15 mouse cellular contexts compared by ENCODE assay signal in the genomic region with DNA sequence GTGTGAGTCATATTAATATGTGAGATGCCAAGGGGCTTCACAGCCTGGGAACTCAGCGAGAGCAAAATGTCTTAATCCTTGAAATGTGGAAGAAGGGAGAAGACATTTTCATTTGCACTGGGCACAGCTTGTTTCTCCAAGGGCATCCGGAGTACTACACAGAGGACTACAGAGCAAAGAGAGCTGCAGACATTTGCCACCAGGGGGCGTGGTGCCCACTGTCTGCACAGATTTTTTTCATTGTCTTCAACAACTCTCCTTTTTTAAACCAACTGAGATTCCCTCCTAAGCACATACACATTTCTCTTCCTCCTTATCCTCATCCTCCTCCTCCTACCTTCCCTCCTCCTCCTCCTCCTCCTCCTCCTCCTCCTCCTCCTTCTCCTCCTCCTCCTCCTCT.
DNase-seq lines count a peak whose midpoint lies in the region; ATAC-seq and TF ChIP-seq lines count a peak whose summit lies in the region.
"Had no signal": no experiment of that assay in that cellular context is flagged by ENCODE, and none has a peak within 500 bp of the region (broad histone marks: within the 10 kb centered on the region; RNA-seq: fewer than 3 reads in every experiment).

No protein-coding gene starts in this region.

- DNase-seq in gastrocnemius, adult 2 months, result no peak
- no peak for DNase-seq in gastrocnemius, adult 8-10 months (ENCODE audit: low spot score in 2 of 2)
- DNase-seq in liver, adult 2 months (ENCODE audit: extremely low read depth, low read depth, low spot score), result no peak
- DNase-seq in liver (no peak), A20 (ENCODE audit: low read depth, low spot score) (peak; percentile 11), Patski (ENCODE audit: low read depth, low spot score) (no peak)
- DNase-seq in urinary bladder, postnatal 10 days (ENCODE audit: low spot score), result no peak
- DNase-seq: adrenal gland, adult 8-10 months; heart, postnatal 10 days; kidney, postnatal 10 days; liver, postnatal 0 days; thymus, postnatal 36 days had no signal

- CTCF ChIA-PET in Patski (lab: Charles Lee), result no interaction called here

- H3K4me1 ChIP-seq in liver, adult 2 months (ENCODE audit: control insufficient read depth, insufficient read depth, low read length), result no peaks in the 10 kb centered on the region
- H3K4me1 ChIP-seq: embryonic facial prominence, embryonic 12.5 days; limb, embryonic 12.5 days had no signal

- intact Hi-C loops in gastrocnemius, adult 2 months (cut with DNase I), result no loop called here

- H3K27ac ChIP-seq in gastrocnemius, adult 2 months, result no peak overlapping the region
- H3K27ac ChIP-seq in liver, adult 2 months (replicated peaks; ENCODE audit: insufficient read depth, low read depth, low read length), result no peak overlapping the region
- H3K27ac ChIP-seq: embryonic facial prominence, embryonic 12.5 days; limb, embryonic 12.5 days had no signal

- in situ Hi-C loops in Patski (cut with MboI; ENCODE audit: low pct_unique_long_range_greater_than_20kb), result no loop called here

- WGBS in liver, adult 2 months, result 72% methylated on average over 3 of the region's 3 CpGs

- no peak for TF ChIP-seq POLR2A in liver, adult 2 months (IDR thresholded peaks at IDR 0.05; ENCODE audit: extremely low read depth, insufficient read depth, low read length)

- ATAC-seq in Patski, result no peak
- ATAC-seq: liver, postnatal 0 days had no signal

- no peak overlapping the region for H3K9ac ChIP-seq in liver, adult 2 months (ENCODE audit: low read depth, low read length)
- H3K9ac ChIP-seq: embryonic facial prominence, embryonic 12.5 days; limb, embryonic 12.5 days; liver, postnatal 0 days had no signal

- no peak overlapping the region for H3K4me3 ChIP-seq in gastrocnemius, adult 2 months
- H3K4me3 ChIP-seq in liver, adult 2 months (ENCODE audit: insufficient read depth, low read depth, low read length), result no peak overlapping the region
- H3K4me3 ChIP-seq: embryonic facial prominence, embryonic 12.5 days; limb, embryonic 12.5 days; myocyte had no signal

- H3K79me2 ChIP-seq in liver, adult 2 months (ENCODE audit: control insufficient read depth, insufficient read depth, low read length), result no peaks in the 10 kb centered on the region

- peak; percentile 21; the same call in 1 of the 2 replicates for TF ChIP-seq CTCF in gastrocnemius, adult 2 months (IDR thresholded peaks at IDR 0.05)
- peak; percentile 19; the same call in 1 of the 2 replicates for TF ChIP-seq CTCF in liver, adult 2 months (IDR thresholded peaks at IDR 0.05; ENCODE audit: low read depth, low read length)
- TF ChIP-seq CTCF in Patski (IDR thresholded peaks at IDR 0.05), result peak; percentile 44

- POLR2A ChIA-PET in Patski (lab: Charles Lee), result no interaction called here

- H3K36me3 ChIP-seq in liver, adult 2 months (ENCODE audit: control insufficient read depth, insufficient read depth, low read length), result no peaks in the 10 kb centered on the region
- H3K36me3 ChIP-seq: embryonic facial prominence, embryonic 12.5 days; limb, embryonic 12.5 days had no signal

- no peaks in the 10 kb centered on the region for H3K27me3 ChIP-seq in liver, adult 2 months (ENCODE audit: control insufficient read depth, insufficient read depth, low read length)
- no peaks in the 10 kb centered on the region for H3K27me3 ChIP-seq in Patski
- H3K27me3 ChIP-seq: embryonic facial prominence, embryonic 12.5 days; limb, embryonic 12.5 days had no signal
